10 mouse cellular contexts compared by ENCODE assay signal in genomic region chr13:16761415-16761814, GRCm38 (mm10).
A peak's percentile ranks its signal among the peaks of the same experiment; 100 is the strongest.
DNase-seq lines count a peak whose midpoint lies in the region; ATAC-seq and TF ChIP-seq lines count a peak whose summit lies in the region.
"Had no signal": no experiment of that assay in that cellular context is flagged by ENCODE, and none has a peak within 500 bp of the region (broad histone marks: within the 10 kb centered on the region; RNA-seq: fewer than 3 reads in every experiment).

No protein-coding gene starts in this region.

- DNase-seq in kidney, adult 8-10 months = no peak
- no peak for DNase-seq in MEL (ENCODE audit: low read depth, low spot score)
- peak; percentile 40 for DNase-seq in heart, adult 8-10 months (ENCODE audit: low spot score)
- DNase-seq in embryo, embryonic 10 days (ENCODE audit: low spot score) = no peak
- DNase-seq in adrenal gland, postnatal 36 days = no peak

- no peaks in the 10 kb centered on the region for H3K36me3 ChIP-seq in kidney, embryonic 15.5 days
- H3K36me3 ChIP-seq in MEL (ENCODE audit: control insufficient read depth in 1 of 2, insufficient read depth in 2 of 2, low read length in 2 of 2) = no peaks in the 10 kb centered on the region
- H3K36me3 ChIP-seq: forebrain, embryonic 10.5 days; limb, embryonic 13.5 days had no signal

- no peaks in the 10 kb centered on the region for H3K27me3 ChIP-seq in kidney, embryonic 15.5 days
- H3K27me3 ChIP-seq in MEL (ENCODE audit: control insufficient read depth in 1 of 2, insufficient read depth in 2 of 2, low read length in 2 of 2) = no peaks in the 10 kb centered on the region
- H3K27me3 ChIP-seq: limb, embryonic 13.5 days; megakaryocyte, embryonic 14.5 days had no signal

- H3K4me3 ChIP-seq in kidney, embryonic 15.5 days (replicated peaks) = no peak overlapping the region
- no peak overlapping the region for H3K4me3 ChIP-seq in MEL (ENCODE audit: control insufficient read depth in 1 of 2, insufficient read depth in 1 of 2, low read depth in 2 of 2, low read length in 2 of 2)
- H3K4me3 ChIP-seq: forebrain, embryonic 10.5 days; limb, embryonic 13.5 days; megakaryocyte, embryonic 14.5 days had no signal

- H3K4me1 ChIP-seq in kidney, embryonic 15.5 days = no peaks in the 10 kb centered on the region
- no peaks in the 10 kb centered on the region for H3K4me1 ChIP-seq in MEL (ENCODE audit: control insufficient read depth in 1 of 2, insufficient read depth in 2 of 2, low read length in 2 of 2)
- H3K4me1 ChIP-seq: megakaryocyte, embryonic 14.5 days had no signal

- no peak overlapping the region for H3K9ac ChIP-seq in kidney, embryonic 15.5 days
- no peak overlapping the region for H3K9ac ChIP-seq in MEL (ENCODE audit: control insufficient read depth, low read depth, low read length, poor library complexity, severe bottlenecking)
- H3K9ac ChIP-seq: limb, embryonic 13.5 days had no signal

- no peak for TF ChIP-seq RAD21 in MEL (IDR thresholded peaks at IDR 0.05; ENCODE audit: low read depth, low read length)

- WGBS in kidney, embryonic 15.5 days = 61% methylated on average over 4 of the region's 4 CpGs

- no peaks in the 10 kb centered on the region for H3K79me2 ChIP-seq in MEL (ENCODE audit: control insufficient read depth, insufficient read depth, low read length, poor library complexity)

- no peak for TF ChIP-seq POLR2A in MEL (IDR thresholded peaks at IDR 0.05; ENCODE audit: control insufficient read depth in 1 of 2, insufficient read depth in 1 of 2, low read depth in 1 of 2, low read length in 2 of 2, poor library complexity in 1 of 2)

- no peaks in the 10 kb centered on the region for H3K9me3 ChIP-seq in kidney, embryonic 15.5 days (replicated peaks)
- no peaks in the 10 kb centered on the region for H3K9me3 ChIP-seq in MEL (replicated peaks; ENCODE audit: insufficient read depth, low read length)
- H3K9me3 ChIP-seq: forebrain, embryonic 10.5 days; limb, embryonic 13.5 days; megakaryocyte, embryonic 14.5 days had no signal

- peak; percentile 73; the same call in 1 of the 2 replicates for ATAC-seq in kidney, embryonic 15.5 days (replicated peaks; ENCODE audit: low FRiP score)
- ATAC-seq in megakaryocyte, adult 5-6 weeks (ENCODE audit: poor library complexity, severe bottlenecking) = peak; percentile 57

- no peak overlapping the region for H3K4me2 ChIP-seq in kidney, embryonic 15.5 days
- H3K4me2 ChIP-seq: limb, embryonic 13.5 days had no signal

- H3K27ac ChIP-seq in kidney, embryonic 15.5 days = no peak overlapping the region
- no peak overlapping the region for H3K27ac ChIP-seq in MEL (ENCODE audit: control insufficient read depth, low read depth, low read length)
- H3K27ac ChIP-seq: limb, embryonic 13.5 days had no signal

- no peak for TF ChIP-seq CTCF in MEL (IDR thresholded peaks at IDR 0.05 in 2 of 3, conservative IDR thresholded peaks at IDR 0.05 in 1 of 3; ENCODE audit: control insufficient read depth in 1 of 3, insufficient read depth in 1 of 3, low read depth in 2 of 3, low read length in 3 of 3, poor library complexity in 1 of 3, severe bottlenecking in 1 of 3)

- TF ChIP-seq EP300 in MEL (IDR thresholded peaks at IDR 0.05; ENCODE audit: low read depth in 1 of 2, low read length in 2 of 2) = no peak

TF ChIP-seq in MEL, 35 proteins besides CTCF, POLR2A, EP300 and RAD21:
- no peak for TF ChIP-seq MAFK (IDR thresholded peaks at IDR 0.05; ENCODE audit: borderline replicate concordance, low read depth, low read length)
- peak; percentile 15; the same call in 1 of the 2 replicates for TF ChIP-seq USF1 (IDR thresholded peaks at IDR 0.05; ENCODE audit: low read depth, low read length)
- no peak for TF ChIP-seq UBTF (IDR thresholded peaks at IDR 0.05; ENCODE audit: borderline replicate concordance, insufficient read depth, low read depth, low read length)
- no peak for TF ChIP-seq CHD2 (IDR thresholded peaks at IDR 0.05; ENCODE audit: low read length)
- no peak for TF ChIP-seq CHD1 (IDR thresholded peaks at IDR 0.05; ENCODE audit: low read depth, low read length)
